Mouse (Mus musculus) cerebellum, adult 2 months (tissue): Measurements from ENCODE around the gene 4930564D02Rik.

Experiments
- CTCF ChIP-seq: fragments of 200-500 bp; IDR thresholded peaks from 2 replicates; pipeline ENCODE4 v1.5.1; 2011; ENCODE audit warnings: low read depth, mild to moderate bottlenecking, control low read depth, low read length, moderate library complexity, borderline replicate concordance; ENCODE audit not compliant: insufficient read depth
- POLR2A ChIP-seq: fragments of 200-500 bp; IDR thresholded peaks from 2 replicates; pipeline ENCODE4 v1.6.1; 2011; ENCODE audit warnings: low read length, control low read depth, borderline replicate concordance; ENCODE audit not compliant: insufficient read depth

DNA sequence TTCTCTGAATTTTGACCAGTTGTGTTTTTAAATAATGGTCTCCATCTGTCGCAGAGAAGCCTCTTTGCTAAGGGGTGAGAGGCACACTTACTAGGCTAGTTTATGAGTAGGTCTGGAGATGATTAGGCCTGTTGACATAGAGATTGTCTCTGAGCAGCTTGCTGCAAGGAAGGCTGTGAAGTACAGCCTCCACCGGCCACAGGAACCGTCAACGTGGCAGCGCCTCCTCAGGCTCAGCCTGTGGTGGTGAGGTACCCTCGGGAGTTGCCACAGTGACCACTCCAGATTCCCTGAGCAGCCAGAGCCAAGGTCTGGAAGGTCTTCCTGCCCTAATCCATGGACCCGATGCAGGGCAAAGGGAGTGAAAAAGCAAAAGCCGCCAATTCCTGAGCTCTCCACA is 3.9 kb downstream of the 4930564D02Rik start:
- TF ChIP-seq POLR2A: no peak
- no peak for TF ChIP-seq CTCF
